ENCODE assay signal across 12 mouse cellular contexts in the genomic region with DNA sequence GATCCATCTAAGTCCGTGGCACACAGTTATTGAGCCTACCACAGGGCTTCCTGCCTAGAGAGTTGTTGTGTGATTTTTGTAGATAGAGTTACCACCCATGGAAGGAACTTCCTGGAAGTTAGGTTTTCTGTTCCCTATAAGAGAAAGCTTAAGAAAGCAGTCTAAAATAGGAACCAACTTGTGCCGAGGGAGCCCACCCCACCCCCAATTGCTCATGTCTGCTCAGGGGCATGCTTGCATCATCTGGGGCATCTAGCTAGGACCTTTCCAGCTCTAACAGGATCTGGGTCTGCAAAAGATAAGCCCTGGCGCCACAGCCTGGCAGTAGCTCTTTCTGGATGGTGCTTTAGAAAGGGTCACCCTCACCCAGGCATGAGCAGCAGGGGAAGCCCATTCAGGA. TPM values are rescaled to one million over a fixed set of nuclear protein-coding genes. Genes with fewer than 3 reads are reported as not detected.
DNase-seq lines count a peak whose midpoint lies in the region; ATAC-seq and TF ChIP-seq lines count a peak whose summit lies in the region.
"Had no signal": no experiment of that assay in that cellular context is flagged by ENCODE, and none has a peak within 500 bp of the region (broad histone marks: within the 10 kb centered on the region; RNA-seq: fewer than 3 reads in every experiment).

No protein-coding gene starts in this region.

- TF ChIP-seq CTCF in heart, postnatal 0 days (IDR thresholded peaks at IDR 0.05; ENCODE audit: low read depth) = no peak

- H3K9ac ChIP-seq in embryonic facial prominence, embryonic 13.5 days = peak overlapping the region; percentile 7; the same call in 1 of the 2 replicates
- no peak overlapping the region for H3K9ac ChIP-seq in heart, postnatal 0 days (replicated peaks; ENCODE audit: low read depth, low read length)
- H3K9ac ChIP-seq in midbrain, embryonic 15.5 days = no peak overlapping the region

- H3K27ac ChIP-seq in embryonic facial prominence, embryonic 13.5 days = no peak overlapping the region
- H3K27ac ChIP-seq in embryonic facial prominence, embryonic 10.5 days (replicated peaks) = no peak overlapping the region
- H3K27ac ChIP-seq in heart, postnatal 0 days (ENCODE audit: low read depth) = 0 out of 2 replicates have a peak overlapping the region, but pooled peaks have one; percentile 11
- no peak overlapping the region for H3K27ac ChIP-seq in midbrain, embryonic 15.5 days

- ATAC-seq in embryonic facial prominence, embryonic 13.5 days (ENCODE audit: insufficient number of reproducible peaks, insufficient read depth, low FRiP score, low TSS enrichment, low read depth) = no peak
- no peak for ATAC-seq in heart, postnatal 0 days (ENCODE audit: insufficient read depth, low read depth)
- no peak for ATAC-seq in midbrain, embryonic 15.5 days (replicated peaks)

- H3K4me3 ChIP-seq in embryonic facial prominence, embryonic 13.5 days = no peak overlapping the region
- H3K4me3 ChIP-seq in embryonic facial prominence, embryonic 10.5 days = no peak overlapping the region
- no peak overlapping the region for H3K4me3 ChIP-seq in heart, postnatal 0 days (ENCODE audit: low read depth, low read length)
- H3K4me3 ChIP-seq in midbrain, embryonic 15.5 days = no peak overlapping the region

- no peak overlapping the region for H3K4me2 ChIP-seq in embryonic facial prominence, embryonic 13.5 days
- no peak overlapping the region for H3K4me2 ChIP-seq in heart, postnatal 0 days (ENCODE audit: low read depth, low read length)
- no peak overlapping the region for H3K4me2 ChIP-seq in midbrain, embryonic 15.5 days

- peaks cover 52% of the 10 kb centered on the region for H3K4me1 ChIP-seq in embryonic facial prominence, embryonic 13.5 days
- H3K4me1 ChIP-seq in embryonic facial prominence, embryonic 10.5 days = peaks cover 50% of the 10 kb centered on the region
- H3K4me1 ChIP-seq in heart, postnatal 0 days (ENCODE audit: control insufficient read depth, insufficient read depth) = peaks cover 56% of the 10 kb centered on the region
- H3K4me1 ChIP-seq in midbrain, embryonic 15.5 days = no peaks in the 10 kb centered on the region; the same call in 1 of the 2 replicates

- 61% methylated on average over 3 of the region's 3 CpGs for WGBS in embryonic facial prominence, embryonic 13.5 days
- 75% methylated on average over 3 of the region's 3 CpGs for WGBS in embryonic facial prominence, embryonic 10.5 days
- WGBS in heart, postnatal 0 days = 22% methylated on average over 3 of the region's 3 CpGs
- 80% methylated on average over 3 of the region's 3 CpGs for WGBS in midbrain, embryonic 15.5 days

- no peak for TF ChIP-seq EP300 in heart, postnatal 0 days (IDR thresholded peaks at IDR 0.05; ENCODE audit: low read depth)

- no peaks in the 10 kb centered on the region for H3K9me3 ChIP-seq in embryonic facial prominence, embryonic 13.5 days
- H3K9me3 ChIP-seq in embryonic facial prominence, embryonic 10.5 days = no peaks in the 10 kb centered on the region
- no peaks in the 10 kb centered on the region for H3K9me3 ChIP-seq in heart, postnatal 0 days (replicated peaks; ENCODE audit: control insufficient read depth, low read length)
- no peaks in the 10 kb centered on the region for H3K9me3 ChIP-seq in midbrain, embryonic 15.5 days

- no peak for DNase-seq in embryonic facial prominence, embryonic 10.5 days (ENCODE audit: low spot score)
- peak; percentile 70 for DNase-seq in layer of hippocampus, adult 9-11 months
- no peak for DNase-seq in layer of hippocampus, postnatal 10 days (ENCODE audit: low spot score in 2 of 2)
- no peak for DNase-seq in heart, postnatal 0 days (ENCODE audit: low spot score)
- DNase-seq in monocyte, adult 2 months (ENCODE audit: low read depth in 1 of 2, low spot score in 2 of 2) = peak; percentile 51 to 62
- no peak for DNase-seq in urinary bladder, adult 18-20 months (ENCODE audit: low spot score in 2 of 2)
- DNase-seq: cerebellum, adult 18-20 months; kidney, adult 2 months had no signal

- H3K36me3 ChIP-seq in embryonic facial prominence, embryonic 13.5 days = no peaks in the 10 kb centered on the region
- no peaks in the 10 kb centered on the region for H3K36me3 ChIP-seq in embryonic facial prominence, embryonic 10.5 days (replicated peaks)
- no peaks in the 10 kb centered on the region for H3K36me3 ChIP-seq in heart, postnatal 0 days (replicated peaks; ENCODE audit: control insufficient read depth, insufficient read depth, low read length)
- no peaks in the 10 kb centered on the region for H3K36me3 ChIP-seq in midbrain, embryonic 15.5 days (replicated peaks)

- H3K27me3 ChIP-seq in embryonic facial prominence, embryonic 13.5 days = no peaks in the 10 kb centered on the region
- no peaks in the 10 kb centered on the region for H3K27me3 ChIP-seq in embryonic facial prominence, embryonic 10.5 days (replicated peaks; ENCODE audit: low read depth, poor library complexity, severe bottlenecking)
- no peaks in the 10 kb centered on the region for H3K27me3 ChIP-seq in heart, postnatal 0 days (ENCODE audit: control insufficient read depth, insufficient read depth, low read length)
- no peaks in the 10 kb centered on the region for H3K27me3 ChIP-seq in midbrain, embryonic 15.5 days (replicated peaks)

RNA-seq across cellular contexts. Expression of gene Ubtd1, which starts 24.1 kb away (rescaled TPM):
- 23.0 and 23.5 TPM in 2 replicates for polyA plus RNA-seq in embryonic facial prominence, embryonic 13.5 days (2015; fragmentation: Nextera tagmentation; extraction: Ambion mirVana)
- 13.2 and 13.5 TPM in 2 replicates for polyA plus RNA-seq in embryonic facial prominence, embryonic 10.5 days (2016; fragmentation: Nextera tagmentation; extraction: Ambion mirVana)
- 10 to 100 TPM; 15.8 to 18.9 TPM for total RNA-seq in layer of hippocampus, postnatal 10 days (2021)
- 29.6 and 38.7 TPM in 2 replicates for total RNA-seq in heart, postnatal 0 days (2014; rRNA removed; ENCODE audit: low replicate concordance)
- 21.9 and 24.8 TPM in 2 replicates for polyA plus RNA-seq in heart, postnatal 0 days (2015; fragmentation: Nextera tagmentation; extraction: Ambion mirVana)
- 10.0 and 13.6 TPM in 2 replicates for polyA plus RNA-seq in midbrain, embryonic 15.5 days (2015; fragmentation: Nextera tagmentation; extraction: Ambion mirVana)

RNA-seq across cellular contexts. Expression of gene Mms19, which starts 24.7 kb away (rescaled TPM):
- polyA plus RNA-seq in embryonic facial prominence, embryonic 13.5 days (2015; fragmentation: Nextera tagmentation; extraction: Ambion mirVana) = 41.2 and 41.7 TPM in 2 replicates
- polyA plus RNA-seq in embryonic facial prominence, embryonic 10.5 days (2016; fragmentation: Nextera tagmentation; extraction: Ambion mirVana) = 43.1 and 45.0 TPM in 2 replicates
- 10 to 100 TPM; 28.9 to 35.2 TPM for total RNA-seq in layer of hippocampus, postnatal 10 days (2021)
- 34.9 and 39.3 TPM in 2 replicates for total RNA-seq in heart, postnatal 0 days (2014; rRNA removed; ENCODE audit: low replicate concordance)
- 11.5 and 13.1 TPM in 2 replicates for polyA plus RNA-seq in heart, postnatal 0 days (2015; fragmentation: Nextera tagmentation; extraction: Ambion mirVana)
- 34.9 and 37.5 TPM in 2 replicates for polyA plus RNA-seq in midbrain, embryonic 15.5 days (2015; fragmentation: Nextera tagmentation; extraction: Ambion mirVana)

RNA-seq across cellular contexts. Expression of gene Ankrd2, which starts 30.2 kb away (rescaled TPM):
- polyA plus RNA-seq in embryonic facial prominence, embryonic 13.5 days (2015; fragmentation: Nextera tagmentation; extraction: Ambion mirVana) = 0.25 and 0.31 TPM in 2 replicates
- 0.22 TPM in 1 of 2 replicates, not detected in the other for polyA plus RNA-seq in embryonic facial prominence, embryonic 10.5 days (2016; fragmentation: Nextera tagmentation; extraction: Ambion mirVana)
- under 1 TPM; 0.34 to 0.40 TPM for total RNA-seq in layer of hippocampus, postnatal 10 days (2021)
- not detected in 2 replicates for total RNA-seq in heart, postnatal 0 days (2014; rRNA removed; ENCODE audit: low replicate concordance)
- polyA plus RNA-seq in heart, postnatal 0 days (2015; fragmentation: Nextera tagmentation; extraction: Ambion mirVana) = 0.14 TPM in 2 replicates
- 0.56 and 0.83 TPM in 2 replicates for polyA plus RNA-seq in midbrain, embryonic 15.5 days (2015; fragmentation: Nextera tagmentation; extraction: Ambion mirVana)
- total RNA-seq: heart, postnatal 14 days had no signal

RNA-seq across cellular contexts. Expression of gene Hoga1, which starts 39.8 kb away (rescaled TPM):
- 1.3 and 3.3 TPM in 2 replicates for polyA plus RNA-seq in embryonic facial prominence, embryonic 13.5 days (2015; fragmentation: Nextera tagmentation; extraction: Ambion mirVana)
- 1.1 and 1.3 TPM in 2 replicates for polyA plus RNA-seq in embryonic facial prominence, embryonic 10.5 days (2016; fragmentation: Nextera tagmentation; extraction: Ambion mirVana)
- 1 to 10 TPM; 9.1 to 9.3 TPM for total RNA-seq in layer of hippocampus, postnatal 10 days (2021)
- total RNA-seq in heart, postnatal 0 days (2014; rRNA removed; ENCODE audit: low replicate concordance) = 1.2 and 1.3 TPM in 2 replicates
- polyA plus RNA-seq in heart, postnatal 0 days (2015; fragmentation: Nextera tagmentation; extraction: Ambion mirVana) = 1.4 and 1.5 TPM in 2 replicates
- polyA plus RNA-seq in midbrain, embryonic 15.5 days (2015; fragmentation: Nextera tagmentation; extraction: Ambion mirVana) = 1.1 and 1.3 TPM in 2 replicates

RNA-seq across cellular contexts. Expression of gene 4933411K16Rik, which starts 46.4 kb away (rescaled TPM):
- not detected in 2 replicates for polyA plus RNA-seq in embryonic facial prominence, embryonic 13.5 days (2015; fragmentation: Nextera tagmentation; extraction: Ambion mirVana)
- 0.17 TPM in 1 of 2 replicates, not detected in the other for polyA plus RNA-seq in embryonic facial prominence, embryonic 10.5 days (2016; fragmentation: Nextera tagmentation; extraction: Ambion mirVana)
- total RNA-seq in layer of hippocampus, postnatal 10 days (2021) = 1 to 10 TPM in 1 of 2 experiments, under 1 TPM in 1; 0.71 to 1.4 TPM
- 0.15 TPM in 1 of 2 replicates, not detected in the other for total RNA-seq in heart, postnatal 0 days (2014; rRNA removed; ENCODE audit: low replicate concordance)
- polyA plus RNA-seq in heart, postnatal 0 days (2015; fragmentation: Nextera tagmentation; extraction: Ambion mirVana) = not detected in 2 replicates
- not detected in 2 replicates for polyA plus RNA-seq in midbrain, embryonic 15.5 days (2015; fragmentation: Nextera tagmentation; extraction: Ambion mirVana)
- polyA plus RNA-seq: embryonic facial prominence, embryonic 14.5 days had no signal

Comparison
In these comparisons a context has a peak if more than half of its experiments do, and no peak if none do; other contexts are left out.
1. DNase-seq: peak in layer of hippocampus, adult 9-11 months (single experiment) and monocyte, adult 2 months (2 of 2); none in embryonic facial prominence, embryonic 10.5 days (single experiment), layer of hippocampus, postnatal 10 days (0 of 2), heart, postnatal 0 days (single experiment) and urinary bladder, adult 18-20 months (0 of 2).